Mouse (Mus musculus): ENCODE results near the gene Pdk1.

DNA sequence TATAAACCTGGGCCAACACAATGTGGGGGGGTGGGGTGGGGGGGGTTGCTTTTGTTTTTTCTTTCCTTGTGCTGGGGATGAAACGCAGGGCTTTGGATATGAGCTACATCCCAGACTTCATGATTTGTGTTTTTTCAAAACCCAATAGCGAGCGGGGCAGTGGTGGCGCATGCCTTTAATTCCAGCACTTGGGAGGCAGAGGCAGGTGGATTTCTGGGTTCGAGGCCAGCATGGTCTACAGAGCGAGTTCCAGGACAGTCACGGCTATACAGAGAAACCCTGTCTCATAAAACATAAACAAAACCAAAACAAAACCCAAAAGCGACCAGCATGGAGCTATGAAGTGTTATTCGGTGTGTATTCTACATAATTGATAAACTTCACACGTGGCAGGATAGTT lies 883 bp upstream of the Pdk1 start:
- TF ChIP-seq CTCF (conservative IDR thresholded peaks at IDR 0.05; ENCODE audit: insufficient read depth, insufficient read length, low read depth, low read length): no peak
- no peak for TF ChIP-seq POLR2A (IDR thresholded peaks at IDR 0.05; ENCODE audit: low read depth, low read length)

Data from kidney, adult 2 months (tissue).